Comparison of ENCODE assay signal across 11 mouse cellular contexts in the genomic region with DNA sequence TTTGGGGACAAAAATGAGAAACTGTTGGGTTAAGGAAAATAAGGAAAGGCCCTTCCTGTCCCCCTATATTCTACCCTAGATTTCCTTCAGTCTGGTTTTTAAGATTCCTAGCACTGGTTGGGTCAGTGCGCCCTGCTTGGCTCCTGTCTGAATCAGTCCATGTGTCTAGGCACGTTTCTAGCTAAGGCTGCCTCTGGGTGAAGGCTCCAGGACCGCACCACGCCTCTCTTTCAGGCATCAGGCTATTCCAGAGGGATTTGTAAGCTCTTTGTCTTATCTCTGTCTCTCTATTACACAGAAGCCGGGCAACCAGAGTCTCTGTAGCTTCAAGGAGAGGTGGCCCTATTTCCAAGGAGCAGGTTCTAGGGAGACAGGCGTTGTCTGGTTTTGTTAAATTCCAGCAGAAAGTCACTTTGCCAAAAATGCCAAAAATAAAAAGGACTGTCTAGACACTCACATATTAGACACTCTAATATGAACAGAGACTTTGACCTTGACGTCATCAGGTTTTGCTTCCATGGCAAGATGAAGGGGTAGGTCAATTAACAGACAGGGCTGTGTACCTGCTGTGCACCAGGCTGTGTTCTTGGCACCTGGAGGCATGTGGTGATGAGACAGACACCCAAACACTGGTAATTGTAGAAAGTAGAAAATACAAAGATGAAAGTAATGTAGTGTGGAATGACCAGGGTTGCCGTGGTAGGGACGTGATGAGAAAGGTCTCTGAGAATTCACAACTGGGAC. TPM values are rescaled to one million over a fixed set of nuclear protein-coding genes. Genes with fewer than 3 reads are reported as not detected.
A peak's percentile ranks its signal among the peaks of the same experiment; 100 is the strongest.
DNase-seq lines count a peak whose midpoint lies in the region; ATAC-seq lines count a peak whose summit lies in the region.
"Had no signal": no experiment of that assay in that cellular context is flagged by ENCODE, and none has a peak within 500 bp of the region (broad histone marks: within the 10 kb centered on the region; RNA-seq: fewer than 3 reads in every experiment).

No protein-coding gene starts in this region.

- no peak overlapping the region for H3K4me3 ChIP-seq in kidney, embryonic 15.5 days (replicated peaks)
- H3K4me3 ChIP-seq in brown adipose tissue, adult 24 weeks (ENCODE audit: insufficient read depth, low read depth, low read length) = no peak overlapping the region
- H3K4me3 ChIP-seq: hindbrain, embryonic 13.5 days; megakaryocyte, embryonic 14.5 days had no signal

- H3K9ac ChIP-seq in kidney, embryonic 15.5 days = no peak overlapping the region
- H3K9ac ChIP-seq: hindbrain, embryonic 13.5 days; liver, embryonic 14.5 days had no signal

- no peaks in the 10 kb centered on the region for H3K36me3 ChIP-seq in kidney, embryonic 15.5 days
- H3K36me3 ChIP-seq: hindbrain, embryonic 13.5 days had no signal

- H3K4me1 ChIP-seq in kidney, embryonic 15.5 days = peaks cover 22% of the 10 kb centered on the region
- peaks cover 13% of the 10 kb centered on the region; the same call in 1 of the 2 replicates for H3K4me1 ChIP-seq in brown adipose tissue, adult 24 weeks (ENCODE audit: control insufficient read depth, insufficient read depth, insufficient read length, low read length)

- H3K27me3 ChIP-seq in kidney, embryonic 15.5 days = no peaks in the 10 kb centered on the region
- H3K27me3 ChIP-seq: hindbrain, embryonic 13.5 days had no signal

- DNase-seq in kidney, postnatal 10 days = no peak
- DNase-seq in 3T3-L1 (ENCODE audit: low read depth, low spot score) = peak; percentile 80
- peak; percentile 33 for DNase-seq in heart, adult 8-10 months (ENCODE audit: low spot score)
- no peak for DNase-seq in adrenal gland, postnatal 4 days (ENCODE audit: low spot score in 2 of 2)
- DNase-seq in frontal cortex, adult 2 months (ENCODE audit: extremely low spot score in 1 of 2, low spot score in 1 of 2) = no peak

- WGBS in kidney, embryonic 15.5 days = 82% methylated on average over 9 of the region's 9 CpGs

- no peak overlapping the region for H3K4me2 ChIP-seq in kidney, embryonic 15.5 days
- H3K4me2 ChIP-seq: hindbrain, embryonic 13.5 days had no signal

- H3K9me3 ChIP-seq in kidney, embryonic 15.5 days (replicated peaks) = no peaks in the 10 kb centered on the region
- H3K9me3 ChIP-seq: hindbrain, embryonic 13.5 days; megakaryocyte, embryonic 14.5 days had no signal

- no peak for ATAC-seq in kidney, embryonic 15.5 days (replicated peaks; ENCODE audit: low FRiP score)
- no peak for ATAC-seq in erythroblast, adult 5-6 weeks (replicated peaks; ENCODE audit: low FRiP score, poor library complexity, severe bottlenecking)

- H3K27ac ChIP-seq in kidney, embryonic 15.5 days = peak overlapping the region; percentile 63
- H3K27ac ChIP-seq in brown adipose tissue, adult 24 weeks (replicated peaks; ENCODE audit: low read depth, low read length) = peak overlapping the region; percentile 64; the same call in 1 of the 2 replicates
- H3K27ac ChIP-seq: liver, embryonic 14.5 days had no signal

RNA-seq across cellular contexts. Expression of gene Cyb5b, which starts 56.5 kb away (rescaled TPM):
- 131 and 133 TPM in 2 replicates for polyA plus RNA-seq in kidney, embryonic 15.5 days (2015; fragmentation: Nextera tagmentation; extraction: Ambion mirVana)
- 177 and 294 TPM in 2 replicates for polyA plus RNA-seq in brown adipose tissue, adult 24 weeks (2012; ENCODE audit: insufficient read depth, insufficient read length, missing spikeins)
- 10 to 100 TPM; 36.0 to 46.3 (median 40.0) TPM for total RNA-seq in heart, adult 8-10 months (2022)
- 10.2 and 21.3 TPM in 2 replicates for total RNA-seq in erythroblast, adult 5-6 weeks (2015; ENCODE audit: low replicate concordance)
- 8.1 and 12.8 TPM in 2 replicates for total RNA-seq in erythroblast, adult 5-6 weeks (2017; ENCODE audit: low replicate concordance)
- 100 to 1,000 TPM; 297 to 305 TPM for total RNA-seq in adrenal gland, postnatal 4 days (2021)
- polyA plus RNA-seq in frontal cortex, adult 2 months (2012; rRNA removed) = 108 TPM in 2 replicates

Comparison
In these comparisons a context has a peak if more than half of its experiments do, and no peak if none do; other contexts are left out.
1. DNase-seq: peak in 3T3-L1 (single experiment) and heart, adult 8-10 months (single experiment); none in kidney, postnatal 10 days (single experiment), adrenal gland, postnatal 4 days (0 of 2) and frontal cortex, adult 2 months (0 of 2).
2. RNA of gene Cyb5b, which starts 56.5 kb away (total RNA-seq): 297 to 305 TPM in adrenal gland, postnatal 4 days; 36.0 to 46.3 TPM in heart, adult 8-10 months and 8.1 to 21.3 TPM in erythroblast, adult 5-6 weeks; every median in the first group is over 4 times any median in the second.